Mouse (Mus musculus): Measurements from ENCODE around the gene Nnmt.

GRCm38 (mm10) chr9:48646251-48646650, 41.3 kb upstream of the Nnmt start:
- TF ChIP-seq POLR2A (IDR thresholded peaks at IDR 0.05; ENCODE audit: low read depth, low read length) (no peak), CTCF (conservative IDR thresholded peaks at IDR 0.05; ENCODE audit: insufficient read depth, insufficient read length, low read depth, low read length) (peak; percentile 98)
